ENCODE assay signal across 1 mouse cellular context in the genomic region with DNA sequence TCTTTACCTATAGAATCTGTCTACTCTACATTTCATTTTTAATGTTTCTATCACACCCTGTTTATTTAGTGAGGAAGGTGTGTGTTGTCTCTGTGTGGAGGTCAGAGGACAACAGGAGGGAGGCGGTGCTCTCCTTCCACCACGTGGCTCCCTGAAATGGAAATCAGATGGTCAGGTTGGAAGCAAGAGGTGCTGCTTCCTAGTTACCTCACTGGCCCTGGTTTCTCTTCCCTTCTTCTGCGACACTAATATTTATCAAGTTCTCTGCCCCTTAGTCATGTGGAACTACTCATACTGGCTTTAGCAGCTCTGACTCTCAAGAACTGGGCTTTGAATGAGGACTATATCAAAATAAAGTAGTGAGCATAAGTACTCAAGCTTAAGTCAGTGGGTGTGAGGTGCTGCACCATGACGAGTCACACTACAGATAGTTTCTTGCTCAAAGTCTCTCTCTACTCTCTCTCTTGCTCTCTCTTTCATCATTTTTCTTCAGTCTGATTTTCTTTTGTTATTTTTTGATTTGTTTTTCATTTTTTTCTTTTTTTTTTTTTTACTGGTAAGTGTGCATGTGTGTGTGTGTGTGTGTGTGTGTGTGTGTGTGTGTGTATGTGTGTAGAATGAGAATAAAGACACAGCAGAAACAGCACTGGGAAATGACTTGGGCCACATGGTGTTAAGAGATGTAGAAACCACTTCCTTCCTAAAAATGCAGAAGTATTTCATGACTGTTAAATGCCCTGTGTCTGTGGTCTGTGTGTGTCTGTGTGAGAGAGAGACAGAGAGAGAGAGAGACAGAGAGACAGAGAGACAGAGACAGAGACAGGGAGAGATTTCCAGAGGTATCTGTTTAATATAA.
TF ChIP-seq lines count a peak whose summit lies in the region.

No protein-coding gene starts in this region.

TF ChIP-seq in MEL, 35 proteins besides CTCF, POLR2A, EP300 and RAD21:
- no peak for TF ChIP-seq MXI1 (IDR thresholded peaks at IDR 0.05; ENCODE audit: low read depth, low read length)
- TF ChIP-seq ZNF384 (IDR thresholded peaks at IDR 0.05; ENCODE audit: low read depth, low read length) = no peak
- TF ChIP-seq USF1 (IDR thresholded peaks at IDR 0.05; ENCODE audit: low read depth, low read length) = peak; percentile 40; the same call in 1 of the 2 replicates
- no peak for TF ChIP-seq MEF2A (IDR thresholded peaks at IDR 0.05; ENCODE audit: extremely low read depth, insufficient replicate concordance, low read depth, low read length, poor library complexity, severe bottlenecking)
- TF ChIP-seq UBTF (IDR thresholded peaks at IDR 0.05; ENCODE audit: borderline replicate concordance, insufficient read depth, low read depth, low read length) = no peak
- TF ChIP-seq POLR2AphosphoS5 (IDR thresholded peaks at IDR 0.05; ENCODE audit: borderline replicate concordance, low read depth, low read length) = no peak
